Mouse (Mus musculus) c-Kit-negative CD71-positive TER-119-positive erythroid progenitor cells, embryonic 14.5 days (primary cell): ENCODE data around the gene Irf2bp2.

Experiments used
- DNase-seq: peaks from one replicate; pipeline ENCODE4 v3.0.0-alpha.2; 2013; ENCODE audit warnings: low read depth, low spot score

Irf2bp2 gene

DNA sequence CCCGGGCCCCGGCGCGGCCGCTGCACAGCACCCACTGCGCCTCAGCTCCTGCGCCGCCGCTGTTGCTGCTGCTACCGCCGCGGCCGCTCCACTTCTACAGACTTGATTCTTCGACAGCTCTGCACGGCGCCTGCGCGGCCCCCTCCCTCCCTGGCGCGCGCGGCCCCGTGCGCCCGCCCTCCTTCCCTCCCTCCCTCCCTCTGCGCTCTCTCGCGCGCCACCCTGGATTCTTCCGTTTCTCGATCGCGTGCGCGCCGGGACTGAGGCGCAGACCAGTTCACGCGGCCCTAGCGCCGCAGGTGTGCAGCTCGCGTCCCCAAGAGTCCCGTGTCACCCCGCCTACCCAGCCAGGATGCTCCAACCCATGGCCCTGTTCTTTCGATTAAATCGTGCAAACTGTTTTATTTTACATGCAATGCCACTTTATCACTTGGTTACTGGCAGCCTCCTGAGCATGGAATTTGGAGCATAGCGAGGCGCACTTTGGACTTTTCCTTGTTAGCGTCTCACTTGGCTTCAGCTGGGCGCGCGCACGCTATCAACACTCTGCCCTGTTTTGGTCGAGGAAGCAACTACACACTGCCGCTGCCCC lies at the start of gene Irf2bp2:
Gene Irf2bp2, minus strand, starts transcription at position 98 of the 592 bp plus-strand sequence.
- peak; percentile 58 for DNase-seq

GRCm38 (mm10) chr8:126642665-126643064 lies 48.9 kb upstream of the Irf2bp2 start:
- DNase-seq = no peak

DNA sequence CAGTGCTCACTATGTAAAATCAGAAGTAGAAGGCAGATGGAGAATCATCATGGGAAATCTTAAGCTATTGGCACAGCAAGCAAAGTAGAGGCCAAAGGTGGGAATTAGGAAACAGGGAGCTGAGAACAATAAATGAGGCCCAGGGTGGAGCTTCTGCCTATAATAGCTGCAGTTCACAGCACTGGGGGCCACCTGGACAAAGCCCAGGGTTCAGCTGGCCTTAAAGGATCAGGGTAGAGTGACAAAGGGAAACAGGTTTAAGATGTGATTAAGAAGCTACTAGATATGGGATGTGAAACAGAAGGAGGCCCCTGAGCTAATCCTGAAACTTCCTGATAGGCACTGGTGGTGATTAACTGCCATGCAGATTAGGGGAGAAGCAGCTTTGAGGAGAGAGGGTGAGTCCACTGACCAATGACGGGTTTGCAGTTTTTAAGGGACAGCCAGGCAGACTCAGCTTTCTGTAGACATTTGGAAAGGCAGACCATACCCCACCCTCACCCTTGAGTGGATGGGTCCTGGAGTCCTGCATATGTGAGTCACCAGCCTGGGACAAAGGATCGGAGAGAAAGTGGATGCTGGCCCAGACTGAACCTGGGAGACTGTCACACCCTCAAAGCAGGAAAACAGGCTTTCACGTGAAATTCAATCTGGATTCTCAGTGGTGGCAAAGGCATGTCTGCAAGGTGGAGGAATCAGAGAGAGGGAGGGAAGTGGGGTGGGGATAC lies 47.9 kb upstream of the Irf2bp2 start:
- no peak for DNase-seq

- no peak for DNase-seq
Observed at GRCm38 (mm10) chr8:126639161-126639560, 45.4 kb upstream of the Irf2bp2 start.

GRCm38 (mm10) chr8:126638027-126638426 lies 44.2 kb upstream of the Irf2bp2 start:
- DNase-seq = no peak

GRCm38 (mm10) chr8:126634541-126635048 lies 40.8 kb upstream of the Irf2bp2 start:
- DNase-seq = no peak

- DNase-seq = no peak
Observed at GRCm38 (mm10) chr8:126628616-126629015, 34.8 kb upstream of the Irf2bp2 start.

GRCm38 (mm10) chr8:126626415-126626814 lies 32.6 kb upstream of the Irf2bp2 start:
- no peak for DNase-seq

- no peak for DNase-seq
Observed at GRCm38 (mm10) chr8:126622111-126622795, 28.5 kb upstream of the Irf2bp2 start.

GRCm38 (mm10) chr8:126620721-126621120 lies 26.9 kb upstream of the Irf2bp2 start:
- DNase-seq = no peak

GRCm38 (mm10) chr8:126619487-126619886 lies 25.7 kb upstream of the Irf2bp2 start:
- no peak for DNase-seq

DNA sequence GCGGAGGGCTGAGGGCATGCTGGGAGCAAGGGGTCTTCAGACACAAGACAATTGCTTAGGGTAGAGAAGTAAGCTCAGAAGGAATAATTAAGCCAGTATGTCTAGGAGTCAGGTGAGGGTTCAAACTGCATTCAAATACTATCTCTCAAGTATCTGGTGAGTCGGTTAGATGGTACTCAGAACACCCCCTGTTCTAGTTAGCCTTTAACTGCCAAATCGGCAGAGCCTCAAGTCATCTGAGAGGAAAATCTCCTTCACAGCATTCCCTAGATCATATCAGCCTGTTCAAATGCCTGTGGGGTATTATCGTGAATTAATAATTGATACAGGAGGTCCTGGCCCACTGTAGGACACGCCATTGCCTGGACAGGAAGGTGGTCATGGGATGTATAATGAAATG lies 23.9 kb upstream of the Irf2bp2 start:
- DNase-seq = no peak

GRCm38 (mm10) chr8:126616736-126617135 lies 22.9 kb upstream of the Irf2bp2 start:
- DNase-seq = no peak

DNA sequence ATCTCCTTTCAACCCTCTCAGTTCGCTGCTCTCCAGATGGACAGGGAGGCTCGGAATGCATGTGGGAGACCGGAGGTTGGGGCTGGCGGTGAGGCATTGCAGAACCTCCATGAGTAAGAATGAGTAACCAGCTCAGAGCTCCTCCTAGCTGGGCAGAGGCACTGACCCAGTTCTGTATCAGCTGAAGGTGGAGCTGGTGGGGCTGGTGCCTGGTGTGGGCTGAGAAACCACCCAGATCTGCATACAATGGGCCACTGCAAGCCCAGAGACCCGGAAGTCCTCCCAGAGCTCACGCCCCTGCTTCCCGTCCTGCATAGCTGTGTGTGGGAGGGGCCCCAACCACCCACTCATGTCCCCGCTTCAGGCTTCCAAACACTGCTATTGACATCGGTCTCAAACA lies 22.0 kb upstream of the Irf2bp2 start:
- DNase-seq = no peak

DNA sequence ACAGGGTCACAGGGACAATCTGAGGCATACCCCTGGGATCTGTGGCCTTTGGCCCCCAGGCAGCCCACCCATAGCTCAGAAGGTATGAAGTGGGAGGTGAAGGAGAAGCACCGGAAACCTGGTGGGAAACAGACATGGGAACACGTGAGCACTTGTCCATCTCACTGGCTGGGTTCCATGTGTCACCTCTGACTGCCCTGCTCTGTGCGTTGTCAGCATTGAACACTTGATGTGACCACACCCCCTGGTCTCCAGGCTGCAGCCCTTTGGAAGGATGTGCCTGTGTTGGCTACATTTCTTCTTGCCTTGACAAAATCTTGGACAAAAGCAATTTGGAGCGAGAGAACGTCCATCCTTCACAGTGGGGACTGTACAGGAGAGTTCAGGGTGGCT lies 20.9 kb upstream of the Irf2bp2 start:
- no peak for DNase-seq

DNA sequence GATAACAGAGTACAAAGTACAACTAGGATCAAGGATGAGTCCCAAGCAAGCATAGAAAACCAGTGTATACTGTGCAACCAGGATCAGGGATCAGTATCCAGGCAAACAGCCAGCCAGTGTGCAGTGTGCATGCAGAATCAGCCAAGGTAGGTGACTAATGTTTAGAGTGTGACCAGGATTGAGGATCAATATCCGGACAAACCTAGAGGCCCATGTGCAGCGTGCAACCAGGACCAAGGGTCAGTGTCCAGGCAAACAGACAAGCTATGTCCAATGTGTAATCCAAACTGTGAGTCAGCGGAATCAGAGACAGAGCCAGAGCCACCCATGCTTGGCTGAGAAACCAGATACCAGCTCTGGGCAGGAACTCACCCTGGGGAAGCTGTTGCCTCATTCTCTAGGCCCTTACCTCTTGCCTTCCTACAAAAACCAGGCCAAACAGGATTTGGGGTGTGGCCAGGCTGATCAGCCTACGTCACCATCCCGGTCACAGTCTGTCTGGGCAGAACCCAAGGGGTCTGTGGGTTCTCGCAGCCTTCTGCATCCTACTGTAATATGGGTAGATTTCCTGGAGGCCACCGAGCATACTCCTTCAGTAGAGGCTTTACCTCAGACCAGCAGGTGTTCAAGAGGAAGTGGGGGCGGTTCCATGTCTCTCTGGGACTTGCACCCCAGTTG lies 20.4 kb upstream of the Irf2bp2 start:
- DNase-seq = no peak

DNA sequence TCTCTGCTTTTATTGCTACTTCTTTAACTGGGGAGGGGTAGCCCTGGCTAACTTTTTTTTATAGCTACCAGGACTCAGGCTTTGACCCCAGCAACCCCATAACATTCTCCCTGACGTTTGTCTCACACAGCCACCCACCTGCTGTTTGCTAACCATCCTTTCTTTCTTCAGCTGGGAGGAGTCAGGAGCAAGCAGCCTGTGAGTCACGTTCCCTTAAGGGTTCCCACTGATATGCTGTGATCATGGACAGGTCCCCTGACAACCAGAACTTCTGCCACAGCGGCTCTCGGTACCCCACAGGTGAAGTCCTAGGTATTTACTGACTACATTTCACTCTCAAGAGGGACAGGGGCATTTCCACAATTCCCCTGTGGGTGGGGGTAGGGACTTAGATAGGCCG lies 19.4 kb upstream of the Irf2bp2 start:
- no peak for DNase-seq

- no peak for DNase-seq
Observed at GRCm38 (mm10) chr8:126612739-126613138, 19.0 kb upstream of the Irf2bp2 start.

GRCm38 (mm10) chr8:126610713-126611112 lies 16.9 kb upstream of the Irf2bp2 start:
- no peak for DNase-seq

GRCm38 (mm10) chr8:126609556-126610263 lies 15.9 kb upstream of the Irf2bp2 start:
- no peak for DNase-seq

GRCm38 (mm10) chr8:126603241-126603947 lies 9.6 kb upstream of the Irf2bp2 start:
- no peak for DNase-seq
